Mouse (Mus musculus): Measurements from ENCODE around the gene Olfr514.

Olfr514 gene

DNA sequence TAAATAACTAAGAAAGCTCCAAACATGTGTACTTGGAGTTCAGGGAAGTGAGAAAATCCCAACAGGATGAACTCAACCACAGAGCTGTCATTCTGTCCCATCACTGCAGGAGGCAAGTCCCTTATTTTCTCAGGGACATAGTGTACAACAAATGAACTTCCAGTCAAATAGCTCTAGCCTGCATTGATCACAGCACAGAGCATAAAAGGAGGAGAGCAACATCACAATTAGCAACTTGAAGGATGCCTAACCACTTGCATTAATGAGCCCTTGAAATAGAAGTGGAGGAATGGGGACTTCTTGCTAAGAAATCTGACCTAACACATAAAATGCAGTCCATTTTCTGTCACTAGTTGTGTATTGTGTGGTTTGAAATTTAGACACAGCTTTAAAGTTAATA is at the start of gene Olfr514:
Olfr514 (minus strand) TSS at position 101 of the 400 bp plus-strand sequence.
- no peak for DNase-seq

DNA sequence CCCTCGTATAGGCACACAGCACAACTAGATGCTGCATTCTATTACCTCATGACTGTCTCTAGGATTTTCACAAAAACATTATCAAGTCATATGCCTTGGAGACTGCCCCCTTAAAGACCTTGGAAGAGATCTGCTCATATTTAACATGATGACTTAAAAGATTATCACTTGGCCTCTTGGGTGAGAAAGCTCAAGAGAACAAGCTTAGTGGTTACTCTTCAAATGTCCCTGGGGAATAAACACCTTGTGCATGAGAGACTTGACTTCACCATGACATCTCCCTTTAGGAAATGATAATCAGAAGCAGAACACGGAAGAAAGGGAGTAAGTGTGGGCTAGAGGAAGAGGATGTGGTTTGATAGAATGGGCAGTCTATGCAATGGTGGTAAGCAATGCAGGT is 46.5 kb upstream of the Olfr514 start, which contains the start of gene Olfr517:
Olfr517 (minus strand) TSS at position 101 of the 400 bp plus-strand sequence.
- DNase-seq: no peak

DNA sequence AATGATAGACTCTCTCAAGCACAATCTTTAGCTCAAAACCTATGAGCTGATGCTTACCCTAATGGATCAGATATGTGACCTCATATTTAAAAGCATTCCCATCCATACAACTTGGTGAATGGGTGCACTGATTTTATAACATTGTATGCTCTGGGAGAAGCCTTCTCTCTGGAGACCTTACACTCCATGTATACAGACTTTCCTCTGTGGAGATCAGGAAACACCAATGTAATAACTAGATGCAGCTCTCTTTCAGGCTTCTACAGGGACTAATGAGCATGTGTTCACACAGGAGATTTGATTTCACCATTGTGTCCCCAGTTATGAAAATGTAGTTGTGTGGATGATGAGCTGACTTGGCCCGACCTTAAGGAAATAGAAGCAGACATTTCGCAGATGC is 24.6 kb upstream of the Olfr514 start, which contains the start of gene Olfr516:
Olfr516 (minus strand) TSS at position 101 of the 400 bp plus-strand sequence.
- no peak for DNase-seq

DNA sequence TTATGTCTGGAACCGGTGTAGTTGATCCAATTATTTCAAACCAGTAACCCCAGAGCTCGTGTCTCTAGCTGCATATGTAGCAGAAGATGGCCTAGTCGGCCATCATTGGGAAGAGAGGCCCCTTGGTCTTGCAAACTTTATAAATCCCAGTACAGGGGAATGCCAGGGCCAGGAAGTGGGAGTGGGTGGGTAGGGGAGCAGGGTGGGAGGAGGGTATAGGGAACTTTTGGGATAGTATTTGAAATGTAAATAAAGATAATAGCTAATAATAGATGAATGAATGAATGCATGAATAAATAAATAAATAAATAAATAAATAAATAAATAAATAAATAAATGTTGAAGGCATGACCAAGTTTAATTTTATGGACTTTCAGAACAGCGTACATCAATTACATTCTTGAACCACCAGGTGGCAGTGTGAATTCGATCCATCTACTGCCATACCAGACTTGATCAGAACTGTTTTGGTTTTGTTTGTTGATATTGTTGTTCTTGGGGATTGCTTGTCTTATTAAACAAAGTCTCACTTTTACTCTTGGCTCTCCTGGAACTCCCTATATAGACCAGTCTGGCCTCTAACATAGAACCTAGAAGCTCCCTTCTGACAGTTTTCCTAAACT is 11.1 kb downstream of the Olfr514 start:
- DNase-seq: peak; percentile 6

DNA sequence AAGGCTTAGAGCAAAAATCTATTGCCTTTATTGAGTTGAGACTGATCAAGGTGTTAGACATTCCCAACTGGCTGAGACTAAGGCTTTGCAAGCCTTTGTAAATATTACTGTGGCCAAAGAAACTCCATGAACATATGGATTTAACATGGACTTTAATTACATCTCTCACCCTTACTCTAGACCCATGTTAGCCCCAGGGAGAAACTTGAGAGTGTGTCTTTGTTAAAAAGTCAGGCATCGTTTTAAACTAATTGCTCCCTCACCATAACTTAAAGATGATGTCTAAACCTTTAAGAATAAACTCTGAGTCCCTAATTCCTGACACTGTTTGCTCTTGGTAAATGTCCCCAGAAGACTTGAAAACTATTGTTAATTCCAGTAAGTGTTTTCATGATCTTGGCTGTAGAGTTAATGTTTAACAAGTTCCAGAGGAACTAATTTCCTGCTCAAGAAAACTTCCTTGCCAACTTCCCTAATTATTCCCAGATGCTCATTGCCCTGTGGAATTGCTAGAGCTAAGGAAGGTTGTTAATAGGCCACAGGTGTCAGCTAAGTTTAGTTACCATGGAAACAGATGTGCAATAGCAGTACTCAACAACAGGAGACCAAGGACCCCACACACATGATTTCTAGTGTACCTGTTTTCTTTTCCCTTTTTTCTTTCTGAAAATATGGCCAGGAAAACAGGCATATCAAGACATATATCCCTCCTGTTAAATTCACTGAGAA is 28.4 kb downstream of the Olfr514 start:
- DNase-seq: no peak

Data from right cerebral cortex, postnatal 4 days (tissue).